Mouse (Mus musculus): ENCODE data around the gene Pak1.
"Not testable (repeated sequence)": the region's sequence is repeated elsewhere in the genome, so short reads cannot be mapped to it uniquely, and the experiment has no call there.

Pak1 gene

GRCm38 (mm10) chr7:97780222-97780621, 8.1 kb upstream of the Pak1 start:
- no peak for DNase-seq

DNA sequence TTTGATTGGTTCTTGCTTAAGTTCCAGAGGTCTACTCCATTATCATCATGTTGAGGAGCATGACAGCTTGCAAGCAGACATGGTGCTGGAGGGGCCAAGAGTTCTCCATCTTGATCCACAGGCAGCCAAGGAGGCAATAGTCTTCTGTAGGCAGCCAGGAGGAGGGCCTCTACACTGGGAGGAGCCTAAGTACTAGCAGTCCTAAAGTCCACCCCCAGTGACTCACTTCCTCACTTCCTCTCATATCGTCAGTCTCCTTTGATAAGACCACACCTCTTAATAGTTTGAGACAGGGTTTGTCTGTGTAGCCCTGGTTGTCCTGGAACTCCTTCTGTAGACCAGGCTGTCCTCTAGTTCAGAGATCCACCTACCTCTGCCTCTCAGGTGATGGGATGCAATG, 7.5 kb upstream of the Pak1 start:
- no peak for DNase-seq

DNA sequence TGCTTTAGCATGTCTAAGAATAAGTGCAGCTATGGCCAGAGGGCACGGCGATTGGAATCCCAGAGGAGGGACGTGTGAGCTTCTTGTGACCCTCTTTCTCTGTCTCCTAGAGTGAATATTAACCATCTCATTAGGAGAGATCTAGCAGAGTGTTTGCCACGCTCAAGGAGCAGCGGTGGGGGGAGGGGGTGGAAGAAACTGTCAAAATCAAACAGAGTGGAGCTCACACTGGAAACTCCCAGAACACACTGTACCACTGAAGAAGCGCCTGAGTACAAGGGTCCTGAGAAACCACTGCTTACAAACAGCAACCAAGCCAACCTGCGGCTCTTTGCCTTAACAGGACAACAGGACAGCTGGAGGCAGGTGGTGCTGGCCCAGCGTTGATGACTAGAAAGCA, 6.8 kb upstream of the Pak1 start:
- no peak for DNase-seq

GRCm38 (mm10) chr7:97783523-97783922, 4.8 kb upstream of the Pak1 start:
- DNase-seq: no peak

GRCm38 (mm10) chr7:97788669-97789483, 535 bp downstream of the Pak1 start:
- peak; percentile 27 for DNase-seq

DNA sequence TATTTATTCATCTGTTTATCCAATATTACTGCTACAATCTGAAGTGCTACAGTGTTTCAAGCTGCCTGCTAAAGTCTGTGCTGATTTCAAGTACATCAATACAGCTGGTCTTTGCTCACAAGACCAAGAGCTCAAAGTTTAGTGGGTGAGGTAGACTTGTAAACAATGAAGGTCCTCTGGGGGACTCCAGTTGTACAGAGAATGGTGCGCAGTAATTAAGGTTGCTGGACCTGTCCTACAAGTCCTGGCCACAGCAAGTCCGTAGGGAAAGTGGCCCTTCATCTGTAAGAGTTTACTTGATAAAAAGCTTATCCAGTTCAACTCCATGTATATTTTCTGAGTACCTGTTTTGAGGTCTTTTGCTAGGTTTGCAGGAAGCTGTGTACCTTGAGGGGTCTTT, 1.9 kb downstream of the Pak1 start:
- peak; percentile 55 for DNase-seq

DNA sequence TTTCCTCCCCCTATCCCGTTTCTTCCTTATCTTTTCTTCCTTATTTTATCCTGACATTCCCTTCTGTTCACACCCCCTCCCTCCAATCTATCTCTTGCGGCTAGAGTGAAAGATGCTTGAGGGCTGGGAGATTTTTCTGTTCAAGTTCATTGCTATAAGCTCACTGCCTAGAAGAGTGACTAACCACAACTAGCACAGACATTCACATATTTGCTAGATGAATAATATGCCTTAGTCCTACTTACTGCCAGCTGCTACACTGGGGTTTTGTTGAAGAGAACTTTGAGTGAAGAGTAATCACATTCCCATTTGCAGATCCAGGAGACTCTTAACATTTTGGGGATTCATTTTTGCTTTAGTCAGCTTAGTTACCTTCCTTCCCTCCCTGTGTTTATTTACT, 4.0 kb downstream of the Pak1 start:
- no peak for DNase-seq

GRCm38 (mm10) chr7:97803116-97803515, 14.8 kb downstream of the Pak1 start:
- no peak for DNase-seq

- DNase-seq: no peak
These were observed 16.1 kb downstream of the Pak1 start for GRCm38 (mm10) chr7:97804245-97805066.

DNA sequence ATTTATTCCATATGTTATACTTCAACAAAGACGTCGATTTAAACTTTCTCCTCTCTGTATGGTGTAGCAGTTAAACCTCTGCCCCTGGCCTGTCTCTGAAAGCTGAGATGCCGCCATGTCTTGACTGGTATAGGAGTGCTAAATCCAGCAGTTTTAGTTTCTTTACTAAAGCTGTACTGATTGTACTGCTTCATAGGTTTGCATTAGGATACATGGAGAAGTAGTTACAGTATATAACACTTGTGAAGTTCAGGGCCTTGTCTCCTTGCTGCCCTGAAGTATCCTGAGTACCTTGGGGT, 16.7 kb downstream of the Pak1 start:
- no peak for DNase-seq

- DNase-seq: no peak
These were observed 21.0 kb downstream of the Pak1 start for GRCm38 (mm10) chr7:97809307-97809706.

DNA sequence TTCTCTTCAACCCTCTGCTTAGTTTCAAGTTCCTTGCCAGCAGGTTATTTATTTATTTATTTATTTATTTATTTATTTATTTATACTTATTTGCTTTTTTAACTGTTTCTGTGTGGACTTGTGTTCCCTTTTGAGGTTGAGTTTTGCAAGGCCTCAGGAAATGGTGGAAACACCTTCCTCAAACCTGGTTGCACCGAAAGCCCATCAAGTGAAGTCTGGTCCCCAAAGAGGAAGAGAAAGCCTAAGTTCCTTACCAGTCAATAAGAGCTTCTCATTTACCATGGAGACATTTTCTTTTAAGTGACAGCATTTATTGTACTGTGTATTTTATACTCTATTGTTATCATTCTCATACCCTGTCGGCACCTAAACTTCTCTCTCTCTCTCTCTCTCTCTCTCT, 33.5 kb downstream of the Pak1 start:
- peak; percentile 6 for DNase-seq

GRCm38 (mm10) chr7:97829091-97829490, 40.8 kb downstream of the Pak1 start:
- DNase-seq: no peak

DNA sequence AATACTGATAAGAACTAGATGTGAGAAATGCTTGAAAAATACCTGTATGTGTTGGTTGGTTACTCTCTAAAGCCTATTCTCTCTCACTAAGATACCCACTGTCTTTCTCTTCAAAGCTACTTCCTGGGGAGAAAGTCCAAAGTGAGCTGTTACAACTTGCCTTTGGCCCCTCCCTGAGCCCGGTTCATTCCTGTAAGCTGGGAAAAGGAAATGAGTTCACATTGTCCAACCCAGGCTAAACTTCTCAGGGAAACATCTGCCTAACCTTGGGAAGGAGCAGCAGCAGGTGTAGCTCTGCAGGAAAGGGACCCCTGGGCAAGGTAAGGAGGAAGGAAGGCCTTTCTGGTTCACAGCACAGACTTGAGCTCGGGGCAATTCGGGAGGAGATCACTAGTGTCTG, 42.4 kb downstream of the Pak1 start:
- DNase-seq: no peak

DNA sequence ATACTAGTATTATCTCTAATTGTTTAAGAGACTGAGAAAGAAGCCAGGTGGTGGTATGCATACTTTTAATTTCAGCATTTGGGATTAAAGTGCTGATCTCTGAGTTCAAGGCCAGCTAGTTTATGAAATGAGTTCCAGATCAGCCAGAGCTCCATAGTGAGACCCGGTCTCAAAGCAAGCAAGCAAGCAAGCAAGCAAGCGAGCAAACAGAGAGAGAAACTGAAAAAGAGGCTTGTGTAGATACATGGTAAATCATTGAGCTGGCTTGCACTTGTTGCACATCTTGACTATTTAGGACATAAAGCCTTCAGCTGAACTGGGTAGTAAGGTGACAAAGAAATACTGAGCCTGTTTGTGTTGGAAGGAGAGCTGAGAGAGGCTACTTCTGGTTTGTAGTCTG, 44.6 kb downstream of the Pak1 start:
- no peak for DNase-seq

- DNase-seq: no peak
These were observed 50.2 kb downstream of the Pak1 start for GRCm38 (mm10) chr7:97838574-97838973.

- no peak for DNase-seq
These were observed 53.0 kb downstream of the Pak1 start for GRCm38 (mm10) chr7:97841311-97841710.

GRCm38 (mm10) chr7:97842332-97842731, 54.0 kb downstream of the Pak1 start:
- no peak for DNase-seq

GRCm38 (mm10) chr7:97842806-97843570, 54.6 kb downstream of the Pak1 start:
- DNase-seq: peak; percentile 79

- no peak for DNase-seq
These were observed 56.1 kb downstream of the Pak1 start for GRCm38 (mm10) chr7:97844419-97844818.

DNA sequence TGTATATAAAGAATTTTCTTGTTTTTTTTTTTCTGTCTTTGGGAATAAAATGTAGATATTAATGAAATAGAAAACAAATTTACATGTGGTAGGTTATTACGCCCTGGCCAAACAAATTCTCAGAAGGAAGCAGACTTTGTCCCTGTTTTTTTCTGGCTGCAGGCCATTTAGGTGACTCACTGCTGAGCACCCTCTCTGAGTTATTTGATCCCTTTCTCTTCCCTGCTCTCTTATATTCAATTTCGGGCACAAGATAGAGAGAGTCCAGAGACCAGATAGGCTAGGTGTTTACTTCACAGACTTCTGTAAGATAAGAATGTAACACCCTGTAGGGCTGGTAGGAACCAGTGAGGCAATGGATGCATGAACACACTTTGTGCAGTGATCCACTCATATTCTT, 57.2 kb downstream of the Pak1 start:
- peak; percentile 28 for DNase-seq

GRCm38 (mm10) chr7:97846539-97846938, 58.2 kb downstream of the Pak1 start:
- peak; percentile 12 for DNase-seq

- DNase-seq: not testable (repeated sequence)
These were observed 61.2 kb downstream of the Pak1 start for GRCm38 (mm10) chr7:97849557-97849956.

GRCm38 (mm10) chr7:97850331-97850730, 62.0 kb downstream of the Pak1 start:
- peak; percentile 69 for DNase-seq
